8 mouse cellular contexts compared by ENCODE assay signal in genomic region chr7:46838891-46839302, GRCm38 (mm10). TPM values are rescaled to one million over a fixed set of nuclear protein-coding genes. Genes with fewer than 3 reads are reported as not detected.
A peak's percentile ranks its signal among the peaks of the same experiment; 100 is the strongest.
DNase-seq lines count a peak whose midpoint lies in the region; ATAC-seq and TF ChIP-seq lines count a peak whose summit lies in the region.

No protein-coding gene starts in this region.

- DNase-seq in MEL (ENCODE audit: low read depth, low spot score): peak; percentile 90
- DNase-seq in cerebellum, adult 11-12 months: peak; percentile 86
- DNase-seq in frontal cortex, adult 2 months (ENCODE audit: extremely low spot score in 1 of 2, low spot score in 1 of 2): peak; percentile 89
- DNase-seq in hindbrain, embryonic 10.5 days (ENCODE audit: low spot score): peak; percentile 52
- DNase-seq in layer of hippocampus, adult 9-11 months: peak; percentile 91
- DNase-seq in ovary, postnatal 14 days (ENCODE audit: low spot score): peak; percentile 46
- DNase-seq in urinary bladder, postnatal 4 days (ENCODE audit: low spot score in 2 of 2): peak; percentile 50 to 70

- peak; percentile 80 for ATAC-seq in lung, embryonic 15.5 days (ENCODE audit: borderline replicate concordance, extremely low read depth, low FRiP score, low TSS enrichment)

- peak overlapping the region; percentile 44 to 55 for H3K4me3 ChIP-seq in MEL (ENCODE audit: control insufficient read depth in 1 of 2, insufficient read depth in 1 of 2, low read depth in 2 of 2, low read length in 2 of 2)
- H3K4me3 ChIP-seq in hindbrain, embryonic 10.5 days: no peak overlapping the region
- no peak overlapping the region for H3K4me3 ChIP-seq in lung, embryonic 15.5 days

- no peak for TF ChIP-seq POLR2A in MEL (IDR thresholded peaks at IDR 0.05; ENCODE audit: control insufficient read depth in 1 of 2, insufficient read depth in 1 of 2, low read depth in 1 of 2, low read length in 2 of 2, poor library complexity in 1 of 2)

- H3K27me3 ChIP-seq in MEL (ENCODE audit: control insufficient read depth in 1 of 2, insufficient read depth in 2 of 2, low read length in 2 of 2): no peaks in the 10 kb centered on the region
- peaks cover 25% of the 10 kb centered on the region; the same call in 1 of the 2 replicates for H3K27me3 ChIP-seq in hindbrain, embryonic 10.5 days (ENCODE audit: insufficient read depth, poor library complexity, severe bottlenecking)
- no peaks in the 10 kb centered on the region for H3K27me3 ChIP-seq in lung, embryonic 15.5 days

- H3K9me3 ChIP-seq in MEL (replicated peaks; ENCODE audit: insufficient read depth, low read length): no peaks in the 10 kb centered on the region
- no peaks in the 10 kb centered on the region for H3K9me3 ChIP-seq in hindbrain, embryonic 10.5 days
- no peaks in the 10 kb centered on the region for H3K9me3 ChIP-seq in lung, embryonic 15.5 days

- H3K4me1 ChIP-seq in MEL (ENCODE audit: control insufficient read depth in 1 of 2, insufficient read depth in 2 of 2, low read length in 2 of 2): peaks cover 14 to 25% of the 10 kb centered on the region in 2 experiments
- H3K4me1 ChIP-seq in hindbrain, embryonic 10.5 days (replicated peaks): peaks cover 66% of the 10 kb centered on the region
- H3K4me1 ChIP-seq in lung, embryonic 15.5 days: peaks cover 55% of the 10 kb centered on the region

- no peak for TF ChIP-seq CTCF in MEL (IDR thresholded peaks at IDR 0.05 in 2 of 3, conservative IDR thresholded peaks at IDR 0.05 in 1 of 3; ENCODE audit: control insufficient read depth in 1 of 3, insufficient read depth in 1 of 3, low read depth in 2 of 3, low read length in 3 of 3, poor library complexity in 1 of 3, severe bottlenecking in 1 of 3)

- no peak for TF ChIP-seq RAD21 in MEL (IDR thresholded peaks at IDR 0.05; ENCODE audit: low read depth, low read length)

- 5% methylated on average over 8 of the region's 8 CpGs for WGBS in hindbrain, embryonic 10.5 days
- whole genome bisulfite sequencing in lung, embryonic 15.5 days: 7% methylated on average over 8 of the region's 8 CpGs

- peak overlapping the region; percentile 40; the same call in 1 of the 2 replicates for H3K27ac ChIP-seq in MEL (ENCODE audit: control insufficient read depth, low read depth, low read length)
- peak overlapping the region; percentile 50; the same call in 1 of the 2 replicates for H3K27ac ChIP-seq in hindbrain, embryonic 10.5 days
- peak overlapping the region; percentile 91 for H3K27ac ChIP-seq in lung, embryonic 15.5 days

- no peak for TF ChIP-seq EP300 in MEL (IDR thresholded peaks at IDR 0.05; ENCODE audit: low read depth in 1 of 2, low read length in 2 of 2)

- no peaks in the 10 kb centered on the region for H3K79me2 ChIP-seq in MEL (ENCODE audit: control insufficient read depth, insufficient read depth, low read length, poor library complexity)

- peaks cover 0 to 14% of the 10 kb centered on the region in 2 experiments; a peak in 2 of 4 replicates for H3K36me3 ChIP-seq in MEL (ENCODE audit: control insufficient read depth in 1 of 2, insufficient read depth in 2 of 2, low read length in 2 of 2)
- H3K36me3 ChIP-seq in hindbrain, embryonic 10.5 days: no peaks in the 10 kb centered on the region
- H3K36me3 ChIP-seq in lung, embryonic 15.5 days: no peaks in the 10 kb centered on the region

- peak overlapping the region; percentile 35 for H3K9ac ChIP-seq in MEL (ENCODE audit: control insufficient read depth, low read depth, low read length, poor library complexity, severe bottlenecking)
- no peak overlapping the region for H3K9ac ChIP-seq in lung, embryonic 15.5 days

- peak overlapping the region; percentile 34 for H3K4me2 ChIP-seq in lung, embryonic 15.5 days

TF ChIP-seq in MEL, 35 proteins besides CTCF, POLR2A, EP300 and RAD21:
- TF ChIP-seq ZC3H11A (IDR thresholded peaks at IDR 0.05; ENCODE audit: low read depth, low read length) (no peak), NELFE (IDR thresholded peaks at IDR 0.05; ENCODE audit: low read depth, low read length) (no peak), USF2 (IDR thresholded peaks at IDR 0.05; ENCODE audit: borderline replicate concordance in 1 of 2, insufficient read depth in 1 of 2, low read depth in 1 of 2, low read length in 2 of 2) (no peak), MEF2A (IDR thresholded peaks at IDR 0.05; ENCODE audit: extremely low read depth, insufficient replicate concordance, low read depth, low read length, poor library complexity, severe bottlenecking) (no peak), USF1 (IDR thresholded peaks at IDR 0.05; ENCODE audit: low read depth, low read length) (no peak), POLR2AphosphoS5 (IDR thresholded peaks at IDR 0.05; ENCODE audit: borderline replicate concordance, low read depth, low read length) (no peak), JUND (IDR thresholded peaks at IDR 0.05; ENCODE audit: low read depth, low read length) (no peak), ELF1 (IDR thresholded peaks at IDR 0.05; ENCODE audit: low read depth, low read length) (0 out of 2 replicates have a peak, but pooled peaks have one; percentile 24), E2F4 (IDR thresholded peaks at IDR 0.05; ENCODE audit: borderline replicate concordance, low read depth, low read length) (no peak), GABPA (IDR thresholded peaks at IDR 0.05; ENCODE audit: low read depth, low read length) (no peak), GATA1 (IDR thresholded peaks at IDR 0.05; ENCODE audit: low read depth, low read length) (no peak), MAFK (IDR thresholded peaks at IDR 0.05; ENCODE audit: borderline replicate concordance, low read depth, low read length) (no peak), TBP (IDR thresholded peaks at IDR 0.05; ENCODE audit: low read depth, low read length) (no peak), POLR2AphosphoS2 (IDR thresholded peaks at IDR 0.05; ENCODE audit: low read length) (no peak), ETS1 (IDR thresholded peaks at IDR 0.05; ENCODE audit: low read depth, low read length) (0 out of 2 replicates have a peak, but pooled peaks have one; percentile 12), RCOR1 (IDR thresholded peaks at IDR 0.05; ENCODE audit: low read depth, low read length) (no peak), KAT2A (conservative IDR thresholded peaks at IDR 0.05; ENCODE audit: low read depth, low read length) (no peak), SIN3A (IDR thresholded peaks at IDR 0.05; ENCODE audit: low read length) (peak; percentile 76), MXI1 (IDR thresholded peaks at IDR 0.05; ENCODE audit: low read depth, low read length) (peak; percentile 55; the same call in 1 of the 2 replicates), NRF1 (IDR thresholded peaks at IDR 0.05; ENCODE audit: insufficient read depth, low read depth, low read length, poor library complexity, severe bottlenecking) (no peak), CHD2 (IDR thresholded peaks at IDR 0.05; ENCODE audit: low read length) (no peak), UBTF (IDR thresholded peaks at IDR 0.05; ENCODE audit: borderline replicate concordance, insufficient read depth, low read depth, low read length) (no peak), SMC3 (IDR thresholded peaks at IDR 0.05; ENCODE audit: low read depth, low read length) (no peak), MAZ (IDR thresholded peaks at IDR 0.05; ENCODE audit: low read depth, low read length) (no peak; the same call in 1 of the 2 replicates), TAL1 (IDR thresholded peaks at IDR 0.05; ENCODE audit: low read length) (no peak), HCFC1 (IDR thresholded peaks at IDR 0.05; ENCODE audit: low read depth, low read length) (peak; percentile 54; the same call in 1 of the 2 replicates), MAX (IDR thresholded peaks at IDR 0.05; ENCODE audit: low read length) (no peak)
TF ChIP-seq in MEL: peak in this region for 5.

RNA-seq across cellular contexts. Expression of gene Ldha, which starts 2.4 kb away (rescaled TPM):
- 1,212 and 1,976 TPM in 2 replicates for total RNA-seq in MEL (2012; rRNA removed)
- 1,000 to 10,000 TPM in 1 of 2 experiments, 100 to 1,000 TPM in 1; 613 to 2,637 TPM for polyA plus RNA-seq in MEL (2012; ENCODE audit: insufficient read depth in 1 of 2, insufficient read length in 2 of 2, low read depth in 1 of 2, low replicate concordance in 2 of 2, missing spikeins in 1 of 2)
- 323 and 354 TPM in 2 replicates for polyA plus RNA-seq in frontal cortex, adult 2 months (2012; rRNA removed)
- polyA plus RNA-seq in hindbrain, embryonic 10.5 days (2016; fragmentation: Nextera tagmentation; extraction: Ambion mirVana): 2,204 and 3,422 TPM in 2 replicates
- polyA plus RNA-seq in lung, embryonic 15.5 days (2015; fragmentation: Nextera tagmentation; extraction: Ambion mirVana): 1,840 and 1,954 TPM in 2 replicates

RNA-seq across cellular contexts. Expression of gene Ldhc, which starts 22.1 kb away (rescaled TPM):
- not detected in 2 replicates for total RNA-seq in MEL (2012; rRNA removed)
- not detected for polyA plus RNA-seq in MEL (2012; ENCODE audit: insufficient read depth in 1 of 2, insufficient read length in 2 of 2, low read depth in 1 of 2, low replicate concordance in 2 of 2, missing spikeins in 1 of 2)
- not detected in 2 replicates for polyA plus RNA-seq in frontal cortex, adult 2 months (2012; rRNA removed)
- not detected in 2 replicates for polyA plus RNA-seq in hindbrain, embryonic 10.5 days (2016; fragmentation: Nextera tagmentation; extraction: Ambion mirVana)
- 0.14 TPM in 1 of 2 replicates, not detected in the other for polyA plus RNA-seq in lung, embryonic 15.5 days (2015; fragmentation: Nextera tagmentation; extraction: Ambion mirVana)

RNA-seq across cellular contexts. Expression of gene Gtf2h1, which starts 43.0 kb away (rescaled TPM):
- 122 and 142 TPM in 2 replicates for total RNA-seq in MEL (2012; rRNA removed)
- 100 to 1,000 TPM in 1 of 2 experiments, not detected in 1; 105 TPM for polyA plus RNA-seq in MEL (2012; ENCODE audit: insufficient read depth in 1 of 2, insufficient read length in 2 of 2, low read depth in 1 of 2, low replicate concordance in 2 of 2, missing spikeins in 1 of 2)
- 29.5 and 32.4 TPM in 2 replicates for polyA plus RNA-seq in frontal cortex, adult 2 months (2012; rRNA removed)
- 42.0 and 53.0 TPM in 2 replicates for polyA plus RNA-seq in hindbrain, embryonic 10.5 days (2016; fragmentation: Nextera tagmentation; extraction: Ambion mirVana)
- 40.6 and 43.8 TPM in 2 replicates for polyA plus RNA-seq in lung, embryonic 15.5 days (2015; fragmentation: Nextera tagmentation; extraction: Ambion mirVana)

RNA-seq across cellular contexts. Expression of gene Hps5, which starts 43.0 kb away (rescaled TPM):
- 15.5 and 19.3 TPM in 2 replicates for total RNA-seq in MEL (2012; rRNA removed)
- polyA plus RNA-seq in MEL (2012; ENCODE audit: insufficient read depth in 1 of 2, insufficient read length in 2 of 2, low read depth in 1 of 2, low replicate concordance in 2 of 2, missing spikeins in 1 of 2): 10 to 100 TPM in 1 of 2 experiments, not detected in 1; 20.2 TPM
- 16.1 and 18.8 TPM in 2 replicates for polyA plus RNA-seq in frontal cortex, adult 2 months (2012; rRNA removed)
- polyA plus RNA-seq in hindbrain, embryonic 10.5 days (2016; fragmentation: Nextera tagmentation; extraction: Ambion mirVana): 20.0 and 21.1 TPM in 2 replicates
- 19.3 and 21.3 TPM in 2 replicates for polyA plus RNA-seq in lung, embryonic 15.5 days (2015; fragmentation: Nextera tagmentation; extraction: Ambion mirVana)

Comparison
In these comparisons a context has a peak if more than half of its experiments do, and no peak if none do; other contexts are left out.
1. H3K27ac ChIP-seq: peak in every context shown above with its lines; median percentile 91 in lung, embryonic 15.5 days; 50 in hindbrain, embryonic 10.5 days; 40 in MEL.
2. H3K4me3 ChIP-seq: peak in MEL (2 of 2); none in hindbrain, embryonic 10.5 days (single experiment) and lung, embryonic 15.5 days (single experiment).
3. Peak in every context shown above with its lines, with median percentiles within 50 percentile points of each other: DNase-seq.